Mouse (Mus musculus) urinary bladder, postnatal 25 days (tissue): ENCODE data around the gene Gpr176.
A peak's percentile ranks its signal among the peaks of the same experiment; 100 is the strongest.
"Not testable (repeated sequence)": the region's sequence is repeated elsewhere in the genome, so short reads cannot be mapped to it uniquely, and the experiment has no call there.

Source experiments
- DNase-seq: peaks from one replicate; pipeline ENCODE4 v3.0.0; 2022; ENCODE audit warnings: low spot score

Gene Gpr176

GRCm38 (mm10) chr2:118301041-118301545 lies 72.1 kb downstream of the Gpr176 start:
- no peak for DNase-seq

DNA sequence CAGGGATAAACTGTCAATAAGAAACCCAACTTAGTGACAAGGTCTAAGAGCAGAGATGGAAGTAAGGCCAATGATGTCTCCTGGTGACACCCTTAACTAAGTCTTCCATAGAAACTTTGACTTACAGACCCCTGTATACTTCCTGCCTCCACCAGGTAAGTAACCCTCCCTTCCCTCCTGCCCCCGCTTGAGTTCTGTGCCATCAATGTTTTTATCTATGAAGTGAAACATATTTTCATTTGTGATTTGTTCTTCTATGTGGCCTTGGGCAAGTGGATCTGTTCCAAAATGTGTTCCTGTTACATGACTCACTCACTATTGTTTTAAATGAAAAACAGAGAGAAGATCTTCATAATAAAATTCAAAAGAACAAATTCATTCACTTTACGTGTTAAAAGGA lies 73.2 kb downstream of the Gpr176 start:
- no peak for DNase-seq

DNA sequence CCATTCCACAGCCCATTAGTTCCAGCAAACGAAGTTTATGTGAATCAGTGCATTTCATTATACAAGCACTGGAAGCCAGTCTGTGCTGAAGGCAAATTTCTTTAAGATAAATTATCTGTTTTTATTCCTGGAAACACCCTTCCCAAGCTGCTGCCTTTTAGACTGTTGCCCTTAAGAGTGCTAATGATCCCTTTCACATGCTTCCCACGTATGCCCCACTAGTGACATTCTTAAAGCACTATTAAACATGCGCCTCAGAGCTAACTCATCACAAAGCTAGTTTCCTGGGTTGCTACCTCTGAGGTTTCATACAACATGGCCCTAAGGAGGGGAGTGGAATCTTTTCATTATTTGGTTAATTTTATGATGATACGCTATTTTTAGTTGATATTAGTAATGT lies 74.6 kb downstream of the Gpr176 start:
- DNase-seq: no peak

- no peak for DNase-seq
Measured at GRCm38 (mm10) chr2:118297966-118298365, 75.3 kb downstream of the Gpr176 start.

DNA sequence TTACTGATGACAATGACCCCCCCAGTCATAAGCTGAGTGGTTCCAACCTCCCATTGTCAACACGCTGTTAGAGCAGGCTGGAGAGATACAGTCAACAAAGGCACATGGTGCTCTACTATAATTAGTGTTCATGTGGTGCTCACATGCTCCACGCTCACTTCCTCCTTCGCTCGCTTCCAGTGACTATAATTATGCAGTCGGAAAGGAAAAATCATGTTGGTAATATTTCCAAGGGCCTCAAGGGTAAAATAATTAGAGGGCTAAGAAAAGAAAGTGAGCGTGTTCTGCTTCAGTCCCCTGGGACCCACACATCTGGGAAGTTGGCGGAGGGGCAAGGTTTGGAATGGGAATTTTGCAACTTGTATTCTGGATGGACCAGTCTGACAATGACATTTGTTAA lies 77.7 kb downstream of the Gpr176 start:
- DNase-seq: no peak

GRCm38 (mm10) chr2:118293583-118293982 lies 79.6 kb downstream of the Gpr176 start:
- DNase-seq: no peak

GRCm38 (mm10) chr2:118289066-118289460 lies 84.2 kb downstream of the Gpr176 start:
- DNase-seq: not testable (repeated sequence)

- DNase-seq: no peak
Measured at GRCm38 (mm10) chr2:118288326-118289065, 84.7 kb downstream of the Gpr176 start.

DNA sequence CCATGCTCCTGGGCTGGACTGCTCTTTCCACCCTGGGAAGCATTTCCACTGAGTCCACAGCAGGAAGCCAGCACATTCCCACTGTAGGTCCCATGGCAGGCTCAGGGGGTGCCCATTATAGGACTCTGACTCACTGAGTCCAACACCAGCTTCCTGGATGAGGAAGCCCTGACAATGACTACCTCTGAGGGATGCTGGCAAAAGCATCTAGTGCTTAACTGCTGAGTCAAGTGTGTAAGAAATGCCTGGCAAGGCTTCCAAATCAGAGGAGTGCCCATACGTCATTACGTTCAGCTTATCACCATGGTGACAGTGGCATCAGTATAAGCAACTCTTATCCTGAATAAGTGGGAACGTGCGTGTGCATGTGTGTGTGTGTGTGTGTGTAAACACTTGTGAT lies 85.5 kb downstream of the Gpr176 start:
- DNase-seq: no peak

DNA sequence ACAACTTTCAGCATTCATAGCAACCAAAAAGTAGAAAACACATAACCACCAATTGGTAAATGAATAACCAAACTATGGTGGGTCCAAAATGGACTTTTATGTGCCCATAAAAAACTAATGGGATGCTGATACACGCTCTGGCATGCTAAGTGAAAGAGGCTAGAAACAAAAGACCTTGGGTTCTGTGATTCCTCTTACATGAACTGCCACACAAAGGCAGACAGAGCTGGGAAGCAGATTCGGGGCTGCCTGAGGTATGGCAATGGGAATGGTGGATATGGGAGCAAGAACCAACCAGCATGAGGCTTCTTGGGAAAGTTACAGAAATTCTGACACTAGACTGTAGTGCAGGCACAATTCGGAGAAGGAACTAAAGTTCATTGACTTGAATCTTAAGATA lies 90.8 kb downstream of the Gpr176 start:
- DNase-seq: no peak

GRCm38 (mm10) chr2:118278249-118278648 lies 95.0 kb downstream of the Gpr176 start:
- no peak for DNase-seq

GRCm38 (mm10) chr2:118271606-118272005 lies 101.6 kb downstream of the Gpr176 start:
- DNase-seq: no peak

GRCm38 (mm10) chr2:118270213-118270612 lies 103.0 kb downstream of the Gpr176 start:
- no peak for DNase-seq

DNA sequence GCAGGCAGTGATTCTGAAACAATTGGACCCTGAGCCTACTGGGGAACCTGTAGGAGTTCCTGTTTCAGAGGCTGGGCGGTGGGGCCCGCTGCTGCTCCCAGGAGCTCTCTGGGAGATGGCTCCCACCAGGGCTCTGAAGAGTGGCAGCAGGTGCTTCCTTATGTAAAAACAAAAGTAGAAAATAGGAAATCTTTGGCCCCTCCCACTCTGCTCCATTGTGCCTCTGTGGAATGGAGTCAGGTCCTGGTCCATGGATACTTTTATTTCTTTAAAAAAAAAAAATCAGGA lies 109.4 kb downstream of the Gpr176 start:
- DNase-seq: no peak

GRCm38 (mm10) chr2:118263151-118263913 lies 109.9 kb downstream of the Gpr176 start:
- peak; percentile 29 for DNase-seq

- no peak for DNase-seq
Measured at GRCm38 (mm10) chr2:118262673-118263072, 110.5 kb downstream of the Gpr176 start.

DNA sequence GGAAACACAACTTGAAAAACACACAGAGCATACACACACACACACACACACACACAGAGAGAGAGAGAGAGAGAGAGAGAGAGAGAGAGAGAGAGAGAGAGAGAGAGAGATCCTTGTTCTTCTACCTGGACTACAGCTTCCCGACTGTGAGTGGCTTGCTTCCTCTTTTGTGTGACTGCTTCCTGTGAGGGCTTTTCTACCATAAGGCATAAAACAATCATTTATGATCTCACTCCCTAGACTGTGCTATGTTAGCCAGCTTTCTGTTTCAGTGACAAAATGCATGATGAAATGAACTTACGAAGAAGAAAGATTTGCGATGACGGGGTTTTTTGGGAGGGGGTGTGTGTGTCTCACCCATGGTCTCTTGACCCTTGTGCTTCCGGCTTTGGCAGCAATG lies 113.5 kb downstream of the Gpr176 start:
- no peak for DNase-seq

GRCm38 (mm10) chr2:118257094-118257493 lies 116.1 kb downstream of the Gpr176 start:
- no peak for DNase-seq

GRCm38 (mm10) chr2:118256621-118257053 lies 116.6 kb downstream of the Gpr176 start, which contains the start of gene Fsip1:
Gene Fsip1 (minus strand): TSS chr2:118256966.
- peak; percentile 48 for DNase-seq

- DNase-seq: no peak
Measured at GRCm38 (mm10) chr2:118254516-118254915, 118.7 kb downstream of the Gpr176 start.

GRCm38 (mm10) chr2:118248966-118249365 lies 124.3 kb downstream of the Gpr176 start:
- DNase-seq: no peak

DNA sequence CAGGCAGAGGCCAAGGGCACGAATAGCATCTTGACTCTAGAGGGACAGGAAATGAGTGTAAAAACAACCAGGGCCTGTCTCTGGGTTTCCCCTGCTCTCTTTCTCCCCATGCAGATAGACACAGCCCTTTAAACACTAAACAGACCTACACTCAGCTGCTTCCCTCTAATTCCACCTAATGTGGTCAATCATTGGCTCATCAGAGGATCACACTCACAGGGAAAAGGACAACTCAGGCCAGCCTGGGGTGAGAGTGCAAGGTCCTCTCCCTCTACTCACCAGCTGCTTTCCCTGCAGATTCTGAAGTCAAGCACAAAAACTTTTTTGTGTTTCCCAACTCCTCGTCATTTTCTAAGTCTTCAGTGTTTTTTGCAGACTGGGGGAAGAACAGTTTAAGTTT lies 125.2 kb downstream of the Gpr176 start:
- DNase-seq: no peak

DNA sequence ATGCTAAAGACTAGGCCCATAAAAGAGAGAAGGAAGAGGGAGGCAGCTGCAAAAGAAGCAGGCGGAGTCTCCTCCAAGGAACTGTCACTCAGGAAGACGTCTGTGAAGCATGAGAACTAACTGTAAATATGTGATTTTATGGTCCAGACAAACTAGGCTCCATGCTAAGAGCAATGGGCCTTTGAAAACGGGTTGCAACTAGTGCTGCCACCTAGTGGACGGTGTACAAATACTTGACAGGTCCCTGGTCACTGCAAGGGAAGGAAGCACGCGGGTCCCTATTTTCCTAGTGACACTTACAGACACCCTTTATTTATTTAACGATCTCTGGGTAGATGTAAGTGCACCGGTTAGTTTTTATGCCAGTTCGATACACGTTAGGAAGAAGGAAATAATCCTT lies 127.3 kb downstream of the Gpr176 start:
- peak; percentile 79 for DNase-seq
